Mouse (Mus musculus) MEL-GATA-1-ER (cell line): Measurements from ENCODE around the gene Kcnj1.

Experiments
- DNase-seq: peaks from one replicate; pipeline ENCODE4 v3.0.0-alpha.2; 2012; ENCODE audit warnings: low read depth; ENCODE audit errors: extremely low read depth

Gene Kcnj1

DNA sequence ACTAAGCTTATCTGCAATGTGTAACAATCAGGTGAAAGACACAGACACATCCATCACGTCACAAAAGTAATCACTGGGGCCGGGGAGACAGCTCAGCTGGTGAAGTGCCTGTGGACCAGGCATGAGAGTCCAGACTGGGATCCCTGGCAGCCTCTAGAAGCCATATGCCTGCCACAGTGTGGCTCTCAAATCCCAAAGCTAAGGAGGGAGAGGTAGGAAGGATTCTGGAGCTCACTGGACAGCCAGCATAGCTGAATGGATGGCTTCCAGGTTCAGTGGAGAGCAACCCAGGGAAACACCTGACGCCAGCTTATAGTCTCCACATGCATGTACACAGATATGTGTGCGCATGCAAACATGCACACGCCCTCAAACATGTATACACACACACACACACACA lies 76.5 kb downstream of the Kcnj1 start:
- DNase-seq = no peak
